Mouse (Mus musculus): ENCODE results near the gene Atg2a.
A peak's percentile ranks its signal among the peaks of the same experiment; 100 is the strongest.
"Not testable (repeated sequence)": the region's sequence is repeated elsewhere in the genome, so short reads cannot be mapped to it uniquely, and the experiment has no call there.

Gene Atg2a

DNA sequence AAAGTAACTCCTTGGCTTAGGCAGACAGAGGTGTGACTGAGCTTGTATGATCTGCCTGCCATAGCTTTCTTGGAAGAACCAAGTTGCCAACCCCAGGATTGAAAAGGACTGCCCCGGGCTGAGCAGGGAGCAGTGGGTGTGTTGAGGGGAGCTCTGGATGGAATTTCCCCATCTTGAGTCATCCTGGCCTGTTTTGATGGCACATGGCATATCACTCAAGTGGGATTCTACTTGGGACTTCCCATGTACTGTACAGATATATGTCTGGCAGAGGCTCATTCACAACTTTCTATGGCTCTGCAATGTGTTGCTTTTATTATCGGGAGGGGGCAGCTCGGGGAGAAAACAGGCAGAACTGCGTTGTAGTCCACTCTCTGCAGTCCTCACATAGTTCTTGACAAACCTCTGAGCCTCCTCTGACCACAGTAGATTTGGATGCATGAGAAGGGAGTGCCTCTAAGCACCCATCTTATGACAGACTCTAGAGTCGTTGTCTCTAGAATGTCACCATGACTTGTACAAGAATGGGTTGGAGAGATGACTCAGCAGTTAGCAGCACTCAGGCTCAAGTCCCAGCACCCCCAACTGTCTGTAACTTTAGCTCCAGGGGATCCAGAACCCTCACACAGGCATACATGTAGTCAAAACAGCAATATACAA, 55.2 kb downstream of the Atg2a start:
- DNase-seq (ENCODE audit: low read depth, low spot score) = no peak

DNA sequence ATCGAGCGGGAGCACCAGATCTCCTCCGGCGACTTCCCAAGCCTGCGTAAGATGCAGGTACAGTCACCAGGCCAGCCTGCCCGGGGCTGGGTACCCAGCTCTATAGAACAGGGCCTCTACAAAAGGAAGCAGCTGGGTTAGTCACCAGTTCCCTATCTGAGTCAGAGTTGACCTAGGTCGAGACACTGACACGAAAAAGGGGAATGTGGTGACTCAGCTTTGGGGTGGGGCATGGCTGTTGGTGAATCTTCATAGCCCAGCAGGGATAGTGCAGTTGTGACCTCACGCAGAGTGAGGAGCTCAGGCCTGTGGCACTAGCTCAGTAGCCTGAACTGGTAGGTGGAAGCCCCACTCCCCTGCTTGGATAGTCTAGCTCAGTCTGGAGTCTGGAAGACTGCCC, 56.2 kb downstream of the Atg2a start:
- DNase-seq (ENCODE audit: low read depth, low spot score) = no peak

DNA sequence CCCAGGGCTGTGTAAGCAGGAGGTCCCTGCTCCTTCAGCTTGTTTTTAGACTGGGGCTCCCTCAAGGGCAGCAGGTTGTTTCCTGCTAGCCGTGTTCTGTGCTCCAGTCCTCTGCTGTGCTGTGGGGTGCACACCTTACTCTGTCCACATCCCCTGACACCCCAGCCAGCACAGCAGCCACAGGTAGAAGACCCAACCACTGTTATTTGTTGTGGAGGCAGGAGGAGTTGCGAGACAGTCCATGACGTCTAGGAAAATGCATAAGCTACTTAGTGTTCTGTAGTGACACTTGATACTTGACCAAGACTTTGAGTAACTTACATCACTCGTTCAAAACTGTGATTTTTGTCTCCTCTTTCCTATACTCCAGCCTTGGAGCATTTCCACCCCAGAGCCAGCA, 57.5 kb downstream of the Atg2a start:
- no peak for DNase-seq (ENCODE audit: low read depth, low spot score)

DNA sequence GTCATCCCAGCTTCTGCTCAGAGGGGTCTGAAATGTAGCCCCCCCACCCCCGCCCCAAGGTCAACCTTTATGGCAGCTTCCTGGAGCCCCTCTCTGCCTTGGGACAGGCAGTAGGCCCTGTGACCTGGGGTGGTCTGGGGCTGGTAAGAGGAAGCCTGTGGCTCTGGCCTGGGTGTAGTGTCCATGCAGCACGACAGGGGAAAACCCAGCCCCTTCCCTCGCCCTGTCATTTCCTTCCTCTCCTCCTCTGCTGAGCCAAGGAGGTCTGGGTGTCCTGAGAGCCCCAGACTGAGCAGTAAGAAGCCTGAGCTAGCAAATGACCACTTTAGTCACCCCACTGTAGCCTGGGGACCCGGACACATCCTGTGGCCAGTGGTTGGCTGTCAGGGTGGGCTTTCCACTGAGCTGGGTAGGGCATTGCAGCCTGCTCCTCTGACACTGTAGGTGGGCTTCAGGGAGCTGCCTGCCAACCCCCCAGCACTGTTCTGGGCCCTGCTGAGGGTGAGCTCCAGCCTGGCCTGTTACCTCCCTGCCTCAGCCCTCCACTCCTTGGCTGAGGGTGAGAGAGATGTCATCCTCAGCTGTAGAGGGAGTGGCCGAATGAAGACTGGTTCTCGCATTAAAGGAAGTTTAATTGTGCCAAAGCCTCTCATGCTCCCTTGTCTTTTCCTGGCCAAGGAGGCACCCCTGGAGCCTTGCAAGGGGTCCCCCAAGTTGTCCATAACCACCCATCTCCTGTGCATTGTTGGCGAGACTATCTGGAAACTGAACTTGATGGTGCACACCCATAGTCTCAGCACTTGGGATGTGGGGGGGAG, 58.2 kb downstream of the Atg2a start:
- DNase-seq (ENCODE audit: low read depth, low spot score) = no peak

DNA sequence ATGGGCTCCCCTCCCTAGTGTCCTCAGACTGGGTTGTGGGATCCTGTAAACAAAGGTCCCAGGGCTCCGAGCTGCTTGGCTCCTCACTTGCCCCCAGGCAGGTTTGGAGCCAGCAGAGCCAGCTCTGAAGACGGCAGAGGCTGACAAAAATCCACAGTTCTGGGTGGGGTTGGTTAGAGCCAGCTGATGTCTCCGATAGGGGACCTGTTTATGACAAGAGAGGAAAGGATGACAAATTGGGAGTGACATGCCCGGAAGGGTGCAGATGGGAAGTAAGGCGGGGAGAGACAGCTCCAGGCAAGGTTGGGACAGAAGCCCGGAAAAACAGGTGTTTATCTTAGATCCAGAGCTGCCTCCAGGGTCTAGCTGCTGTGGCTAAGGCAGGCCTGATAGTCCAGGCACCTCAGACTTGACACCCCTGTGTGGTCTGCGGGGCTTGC, 59.0 kb downstream of the Atg2a start:
- DNase-seq (ENCODE audit: low read depth, low spot score) = no peak

DNA sequence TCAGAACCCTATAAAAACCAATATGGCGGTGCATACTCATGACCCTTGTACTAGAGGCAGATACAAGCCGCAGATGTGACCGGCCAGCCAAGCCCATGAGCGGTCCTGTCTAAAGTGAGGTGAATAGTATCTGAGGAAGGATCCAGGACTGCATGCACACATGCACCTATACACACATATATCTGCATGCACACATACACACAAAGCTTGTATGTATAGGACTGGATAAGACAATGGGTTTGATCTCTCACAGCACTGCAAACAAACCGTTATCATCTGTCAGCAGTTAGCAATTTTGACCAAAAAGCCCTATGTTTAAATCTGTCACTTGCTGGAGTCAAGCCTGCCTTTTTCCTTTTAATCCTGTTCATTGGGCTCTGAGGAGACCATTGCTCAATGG, 60.6 kb downstream of the Atg2a start:
- no peak for DNase-seq (ENCODE audit: low read depth, low spot score)

DNA sequence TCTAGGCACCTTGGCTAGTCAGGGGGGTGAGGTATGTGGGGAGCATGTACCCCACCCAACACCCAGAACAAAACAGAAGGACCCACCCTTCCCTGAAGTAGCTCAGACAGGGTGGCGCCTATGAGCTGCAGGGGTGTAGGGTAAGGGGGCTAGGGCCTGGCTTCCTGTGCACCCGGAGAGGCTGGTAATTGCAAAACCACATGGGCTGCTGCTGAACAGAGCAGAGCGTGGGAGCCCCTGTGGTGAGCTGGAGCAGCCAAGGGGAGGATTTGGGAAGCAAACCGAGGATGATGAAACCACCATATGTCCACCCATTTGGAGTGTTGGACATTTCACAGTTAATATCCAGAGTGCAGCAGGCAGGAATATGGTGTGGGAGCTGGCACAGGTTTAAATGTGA, 61.1 kb downstream of the Atg2a start:
- DNase-seq (ENCODE audit: low read depth, low spot score) = peak; percentile 50

DNA sequence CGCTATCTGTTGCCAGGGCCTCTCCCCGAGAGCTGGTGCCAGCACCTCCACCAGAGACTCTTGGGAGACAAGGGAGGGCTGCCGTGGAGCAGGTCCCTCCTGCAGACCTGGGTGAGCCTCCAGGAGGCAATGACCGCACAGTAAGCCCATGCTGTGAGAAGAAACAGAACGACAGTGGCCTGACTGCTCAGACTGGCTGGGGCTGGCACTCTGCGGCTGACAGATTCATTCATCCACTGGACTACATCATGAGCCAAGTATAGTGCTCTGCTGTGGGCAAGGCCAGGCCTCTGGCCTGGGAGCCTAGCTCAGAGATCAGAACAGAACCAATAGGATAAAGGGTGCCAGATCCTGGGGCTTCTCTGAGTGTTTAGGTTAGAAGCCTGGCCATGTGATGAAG, 62.4 kb downstream of the Atg2a start:
- no peak for DNase-seq (ENCODE audit: low read depth, low spot score)

DNA sequence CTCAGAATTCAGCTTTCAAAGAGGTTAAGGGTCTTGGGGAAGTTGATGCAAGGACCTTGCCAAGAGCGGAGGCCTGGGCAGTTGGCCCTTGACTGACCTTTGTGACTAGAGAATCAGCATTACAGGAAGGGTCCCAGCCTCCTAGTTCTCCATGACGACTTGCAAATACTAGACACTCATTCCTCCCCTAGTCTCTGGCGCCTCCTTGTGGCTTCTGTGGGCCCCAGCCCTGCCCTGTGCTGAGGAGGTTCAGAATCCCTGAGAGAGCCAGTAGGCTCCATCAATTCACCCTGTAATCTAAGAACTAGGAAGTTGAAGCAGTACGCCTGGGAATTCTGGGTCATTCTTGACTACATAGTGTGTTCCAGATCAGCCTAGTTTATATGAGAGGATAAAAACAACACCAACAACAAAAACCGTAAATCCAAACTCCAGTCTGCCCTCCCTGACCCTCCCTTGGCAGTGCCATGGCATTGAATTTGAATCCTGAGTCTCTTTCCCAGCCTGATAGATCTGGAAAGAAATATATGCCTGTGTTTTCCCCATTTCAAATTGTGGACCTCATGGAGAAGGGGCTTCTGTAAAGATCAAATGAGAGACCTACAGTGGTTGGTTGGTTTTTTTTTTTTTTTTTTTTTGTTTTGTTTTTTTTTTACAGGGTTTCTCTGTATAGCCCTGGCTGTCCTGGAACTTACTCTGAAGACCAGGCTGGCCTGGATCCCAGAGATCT, 63.5 kb downstream of the Atg2a start:
- DNase-seq (ENCODE audit: low read depth, low spot score) = peak; percentile 92

DNA sequence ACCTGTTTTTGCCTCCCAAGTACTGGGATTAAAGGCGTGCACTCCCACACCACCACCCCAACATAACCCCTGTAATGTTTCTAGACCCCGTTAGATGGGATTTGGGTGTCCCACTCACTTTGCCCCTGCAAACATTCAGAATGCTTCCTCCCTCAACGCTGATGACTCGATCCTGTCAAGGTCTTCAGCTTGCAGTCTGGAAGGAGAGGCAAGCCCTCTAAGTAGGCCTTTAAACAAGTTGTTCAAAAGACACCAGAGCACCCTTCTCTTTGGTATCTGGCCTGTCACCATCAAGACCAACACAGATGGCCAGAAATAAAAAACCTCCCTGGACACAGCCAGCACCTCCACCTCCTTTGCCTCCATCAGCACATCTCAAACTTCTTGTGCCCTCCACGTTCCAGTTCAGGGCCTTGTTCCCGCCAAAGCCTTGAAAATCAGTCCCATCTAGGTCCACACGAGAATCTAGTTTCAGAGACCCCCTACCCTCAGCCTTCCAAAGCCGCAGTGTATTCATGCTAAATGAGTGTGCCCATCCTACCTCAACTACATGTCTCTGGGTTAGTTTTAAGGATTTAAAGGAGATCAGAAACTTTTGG, 64.1 kb downstream of the Atg2a start:
- DNase-seq (ENCODE audit: low read depth, low spot score) = no peak

DNA sequence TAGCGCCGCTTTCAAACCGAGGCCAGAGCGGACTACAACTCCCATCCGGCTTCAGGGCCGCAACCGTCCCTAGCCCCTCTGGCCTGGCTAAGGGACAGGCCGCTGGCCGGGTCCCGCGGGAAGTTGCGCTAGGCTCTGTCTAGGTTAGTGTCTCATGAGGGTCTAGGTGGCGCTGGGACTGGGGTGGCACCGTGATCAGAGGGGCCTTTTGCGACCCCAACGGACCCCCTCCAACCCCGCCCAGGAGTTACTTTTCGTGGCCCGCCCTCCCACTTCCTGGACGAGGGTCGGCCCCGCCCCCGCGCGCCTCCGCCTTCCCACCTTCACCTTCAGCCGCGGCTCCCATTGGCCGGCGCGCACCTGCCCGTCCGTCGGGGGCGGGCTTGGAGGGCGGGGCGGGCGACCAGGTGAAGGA, 64.7 kb downstream of the Atg2a start, which contains the start of gene Cdc42bpg:
Gene Cdc42bpg, plus strand, starts transcription at position 320 of the 415 bp plus-strand sequence.
- DNase-seq (ENCODE audit: low read depth, low spot score) = peak; percentile 87

DNA sequence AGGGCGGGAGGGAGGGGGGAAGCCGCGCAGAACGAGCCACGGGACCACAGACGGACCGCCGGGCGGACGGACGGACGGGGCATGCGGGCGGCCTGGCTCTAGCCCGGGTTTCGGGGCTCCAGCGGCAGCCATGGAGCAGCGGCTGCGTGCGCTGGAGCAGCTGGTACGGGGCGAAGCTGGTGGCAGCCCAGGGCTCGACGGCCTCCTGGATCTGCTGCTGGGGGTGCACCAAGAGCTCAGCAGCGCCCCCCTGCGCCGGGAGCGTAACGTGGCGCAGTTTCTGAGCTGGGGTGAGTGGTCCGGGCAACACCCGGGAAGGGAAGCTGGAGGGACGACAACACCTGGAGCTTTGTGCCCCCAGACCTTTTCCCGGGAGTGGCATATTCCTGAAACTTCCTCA, 65.1 kb downstream of the Atg2a start:
- peak; percentile 90 for DNase-seq (ENCODE audit: low read depth, low spot score)

DNA sequence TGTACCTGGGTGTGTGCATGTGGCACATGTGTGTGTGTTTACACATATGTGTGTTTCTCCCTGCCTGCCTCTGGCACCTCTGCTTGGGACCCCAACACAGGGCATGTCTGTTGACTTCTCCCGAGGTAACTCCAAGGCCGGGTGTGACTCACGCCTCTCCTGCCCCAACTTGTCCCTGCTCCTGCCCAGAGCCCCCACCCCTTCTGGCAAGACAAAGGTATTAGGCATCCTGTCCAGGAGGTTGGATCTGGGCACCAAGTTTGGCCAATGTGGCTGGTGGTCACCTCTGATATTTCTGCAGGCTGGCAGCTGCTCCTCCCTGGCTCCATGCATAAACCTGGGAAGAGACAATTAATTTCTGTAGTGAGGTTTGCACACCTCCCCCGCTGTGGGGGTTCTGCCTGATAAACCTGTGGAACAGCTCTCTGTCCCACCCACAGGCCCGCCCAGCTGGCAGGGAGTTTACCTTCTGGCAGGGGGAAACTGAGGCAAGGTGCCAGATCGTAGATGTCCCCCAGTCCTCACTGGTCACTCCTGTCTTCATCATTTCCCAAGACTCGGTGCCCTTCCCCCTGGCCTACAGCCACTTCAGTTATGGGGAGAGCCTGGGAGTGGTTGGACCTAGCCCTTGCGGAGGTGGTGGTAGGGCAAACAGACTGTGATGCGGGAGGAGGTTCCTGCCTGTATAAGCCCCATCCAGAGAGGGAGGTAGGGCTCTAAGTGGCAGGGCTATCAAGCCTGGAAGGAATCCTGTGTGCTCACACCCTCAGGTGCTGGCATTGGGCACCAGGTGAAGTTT, 66.5 kb downstream of the Atg2a start:
- DNase-seq (ENCODE audit: low read depth, low spot score) = no peak

DNA sequence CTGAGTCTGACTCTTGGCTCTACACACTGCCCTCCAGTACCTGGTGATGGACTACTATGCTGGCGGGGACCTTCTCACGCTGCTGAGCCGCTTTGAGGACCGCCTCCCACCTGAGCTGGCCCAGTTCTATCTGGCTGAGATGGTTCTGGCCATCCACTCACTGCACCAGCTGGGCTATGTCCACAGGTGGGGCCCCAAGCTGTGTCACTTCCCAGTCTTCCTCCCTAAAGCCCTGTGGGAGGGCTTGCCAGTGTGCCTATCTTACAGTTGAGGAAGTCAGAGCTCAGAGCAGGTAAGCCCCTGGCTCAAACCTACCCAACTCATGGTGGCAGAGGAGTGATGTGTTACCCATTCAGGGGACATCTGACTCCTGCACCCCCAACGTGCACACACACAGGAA, 68.7 kb downstream of the Atg2a start:
- DNase-seq (ENCODE audit: low read depth, low spot score) = no peak

DNA sequence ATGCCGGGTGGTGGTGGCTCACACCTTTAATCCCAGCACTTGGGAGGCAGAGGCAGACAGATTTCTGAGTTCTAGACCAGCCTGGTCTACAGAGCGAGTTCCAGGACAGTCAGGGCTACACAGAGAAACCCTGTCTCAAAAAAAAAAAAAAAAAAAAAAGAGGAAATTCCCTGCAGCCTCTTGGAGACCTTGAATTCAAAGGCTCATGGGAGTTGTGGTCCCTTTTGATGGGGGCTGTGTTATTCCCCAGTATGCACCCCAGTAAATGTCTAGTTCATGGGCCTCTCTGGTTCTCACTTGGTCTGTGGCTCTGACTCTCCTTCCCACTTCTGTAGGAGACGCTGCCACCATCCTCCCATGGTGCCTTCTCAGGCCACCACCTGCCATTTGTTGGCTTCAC, 70.3 kb downstream of the Atg2a start:
- DNase-seq (ENCODE audit: low read depth, low spot score) = not testable (repeated sequence)

Data from ES-CJ7 (cell line).